In genomic region chr14:62965811-62966520, GRCm38 (mm10) we compare ENCODE assay signal across 7 mouse cellular contexts. TPM values are rescaled to one million over a fixed set of nuclear protein-coding genes. Genes with fewer than 3 reads are reported as not detected.
DNase-seq lines count a peak whose midpoint lies in the region; ATAC-seq lines count a peak whose summit lies in the region.

No protein-coding gene starts in this region.

- no peak for ATAC-seq in intestine, embryonic 14.5 days (replicated peaks; ENCODE audit: low FRiP score, low TSS enrichment, low read depth)

- intact Hi-C loops in left cerebral cortex, postnatal 10 days (cut with DNase I), result no loop called here

- no peaks in the 10 kb centered on the region for H3K27me3 ChIP-seq in intestine, embryonic 14.5 days (replicated peaks; ENCODE audit: control insufficient read depth, insufficient read depth, low read length)

- H3K36me3 ChIP-seq in intestine, embryonic 14.5 days (ENCODE audit: control insufficient read depth, insufficient read depth, low read length), result no peaks in the 10 kb centered on the region

- H3K4me1 ChIP-seq in intestine, embryonic 14.5 days (replicated peaks; ENCODE audit: control insufficient read depth, insufficient read depth, low read length), result peaks cover 8% of the 10 kb centered on the region; the same call in 1 of the 2 replicates

- H3K27ac ChIP-seq in intestine, embryonic 14.5 days (ENCODE audit: low read depth), result no peak overlapping the region

- peak overlapping the region; percentile 3; the same call in 1 of the 2 replicates for H3K9ac ChIP-seq in intestine, embryonic 14.5 days (ENCODE audit: low read length)

- H3K4me2 ChIP-seq in intestine, embryonic 14.5 days (ENCODE audit: low read length), result peak overlapping the region; percentile 52

- peak overlapping the region; percentile 18 for H3K4me3 ChIP-seq in intestine, embryonic 14.5 days (ENCODE audit: low read depth, low read length)

- no peaks in the 10 kb centered on the region for H3K9me3 ChIP-seq in intestine, embryonic 14.5 days (ENCODE audit: control insufficient read depth, low read length)

- DNase-seq in ZHBTc4 (ENCODE audit: low read depth, low spot score), result peak; percentile 44
- DNase-seq in embryo, embryonic 9.5 days (ENCODE audit: extremely low spot score), result peak; percentile 43
- peak; percentile 59 for DNase-seq in intestine, embryonic 14.5 days (ENCODE audit: low spot score)
- DNase-seq in lung, postnatal 10 days, result peak; percentile 54
- no peak for DNase-seq in layer of hippocampus, postnatal 14 days (ENCODE audit: low spot score in 2 of 2)
- no peak for DNase-seq in cerebellum, adult 9-10 months
- no peak for DNase-seq in left cerebral cortex, postnatal 10 days (ENCODE audit: extremely low spot score in 1 of 2, low spot score in 2 of 2)

- WGBS in intestine, embryonic 14.5 days, result 15% methylated on average over 15 of the region's 15 CpGs

RNA-seq across cellular contexts. Expression of gene Defb48, which starts 18.3 kb away (rescaled TPM):
- polyA plus RNA-seq in intestine, embryonic 14.5 days (2014; fragmentation: Nextera tagmentation; extraction: Ambion mirVana), result not detected in 2 replicates
- total RNA-seq in layer of hippocampus, postnatal 14 days (2021), result not detected
- total RNA-seq in left cerebral cortex, postnatal 10 days (2021), result not detected

RNA-seq across cellular contexts. Expression of gene Defb47, which starts 31.9 kb away (rescaled TPM):
- not detected in 2 replicates for polyA plus RNA-seq in intestine, embryonic 14.5 days (2014; fragmentation: Nextera tagmentation; extraction: Ambion mirVana)
- total RNA-seq in layer of hippocampus, postnatal 14 days (2021), result not detected
- total RNA-seq in left cerebral cortex, postnatal 10 days (2021), result not detected

RNA-seq across cellular contexts. Expression of gene Defb43, which starts 45.6 kb away (rescaled TPM):
- polyA plus RNA-seq in intestine, embryonic 14.5 days (2014; fragmentation: Nextera tagmentation; extraction: Ambion mirVana), result not detected in 2 replicates
- not detected for total RNA-seq in layer of hippocampus, postnatal 14 days (2021)
- not detected for total RNA-seq in left cerebral cortex, postnatal 10 days (2021)

Comparison
In these comparisons a context has a peak if more than half of its experiments do, and no peak if none do; other contexts are left out.
1. DNase-seq: peak in ZHBTc4 (single experiment), embryo, embryonic 9.5 days (single experiment), intestine, embryonic 14.5 days (single experiment) and lung, postnatal 10 days (single experiment); none in layer of hippocampus, postnatal 14 days (0 of 2), cerebellum, adult 9-10 months (single experiment) and left cerebral cortex, postnatal 10 days (0 of 2).